Mouse (Mus musculus) cerebellum, adult 11-12 months (tissue): ENCODE results near the gene Gab2.

Source experiments
- DNase-seq: peaks from one replicate; pipeline ENCODE4 v3.0.0; 2022

Gene Gab2

DNA sequence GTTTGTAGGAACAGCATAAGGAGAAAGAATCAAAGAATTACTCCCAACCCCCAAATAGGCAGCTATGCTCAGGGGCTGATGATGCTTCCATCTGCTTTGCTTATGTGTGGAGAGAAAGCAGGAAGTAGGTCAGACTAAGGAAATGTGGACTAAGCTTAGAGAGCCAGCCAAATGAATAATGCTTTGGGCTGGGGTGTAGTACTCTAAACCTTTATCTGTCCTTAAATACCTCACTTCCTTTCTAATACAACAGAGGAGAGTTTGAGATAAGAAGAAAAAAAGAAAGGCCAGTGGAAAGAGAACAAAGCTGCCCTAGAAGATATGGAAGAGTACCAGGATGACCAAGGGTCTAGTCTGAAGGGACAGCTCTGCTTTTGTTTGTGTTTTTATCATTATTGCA lies 189.0 kb downstream of the Gab2 start:
- DNase-seq: no peak

GRCm38 (mm10) chr7:97271068-97271467 lies 189.7 kb downstream of the Gab2 start:
- no peak for DNase-seq

- no peak for DNase-seq
Measured at GRCm38 (mm10) chr7:97296986-97297385, 215.6 kb downstream of the Gab2 start.

DNA sequence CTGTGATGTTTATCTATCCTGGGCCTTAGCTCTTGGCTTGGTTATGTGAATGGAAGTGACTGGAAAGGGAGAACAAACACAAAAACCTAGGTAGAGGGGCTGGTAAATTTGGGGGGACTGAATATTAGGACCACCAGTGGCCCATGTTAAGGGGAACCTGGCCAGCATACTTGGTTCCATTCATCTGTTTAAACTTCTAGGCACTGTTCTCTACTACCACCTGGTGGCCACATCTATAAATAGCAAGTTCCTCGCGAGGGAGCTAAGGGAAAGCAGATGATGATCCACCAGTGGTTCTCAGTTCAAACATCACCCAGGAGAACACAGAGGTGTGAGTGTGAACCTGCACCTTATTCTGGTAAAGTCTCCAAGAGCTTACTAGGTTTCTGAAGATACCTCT lies 216.1 kb downstream of the Gab2 start:
- no peak for DNase-seq

DNA sequence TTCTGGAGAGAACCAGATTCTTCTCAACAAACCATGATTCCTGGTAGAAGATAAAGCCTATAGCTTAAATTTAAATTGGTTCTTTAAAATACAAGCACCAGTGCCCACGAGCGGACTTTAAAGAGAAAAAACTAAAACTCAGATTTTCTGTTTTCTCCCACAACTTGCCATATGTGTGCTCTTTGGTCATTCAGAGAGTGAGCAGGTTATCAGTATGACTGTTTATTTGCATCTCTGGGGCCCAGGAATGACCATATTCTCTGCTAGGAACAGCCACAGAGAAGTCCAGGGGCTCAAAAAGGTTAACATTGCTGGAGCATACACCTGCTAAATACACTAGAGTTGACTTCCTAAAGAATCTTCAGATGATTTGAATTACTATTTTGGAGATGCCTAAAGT lies 216.9 kb downstream of the Gab2 start:
- no peak for DNase-seq

GRCm38 (mm10) chr7:97298943-97299342 lies 217.6 kb downstream of the Gab2 start:
- no peak for DNase-seq

- no peak for DNase-seq
Measured at GRCm38 (mm10) chr7:97300914-97301313, 219.5 kb downstream of the Gab2 start.

DNA sequence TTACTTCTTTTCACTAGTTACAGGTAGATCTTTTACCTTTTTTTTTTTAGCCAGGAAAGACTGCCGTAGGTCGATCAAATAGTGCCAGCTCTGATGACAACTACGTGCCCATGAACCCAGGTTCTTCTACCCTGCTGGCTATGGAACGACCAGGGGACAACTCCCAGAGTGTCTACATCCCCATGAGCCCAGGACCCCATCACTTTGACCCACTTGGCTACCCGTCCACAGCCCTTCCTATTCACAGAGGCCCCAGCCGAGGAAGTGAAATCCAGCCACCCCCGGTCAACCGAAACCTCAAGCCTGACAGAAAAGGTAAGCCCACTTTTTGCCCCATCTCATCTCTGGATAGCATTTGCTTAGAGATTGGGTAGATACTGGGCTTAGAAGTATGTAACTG lies 219.9 kb downstream of the Gab2 start:
- DNase-seq: no peak

GRCm38 (mm10) chr7:97302261-97302660 lies 220.9 kb downstream of the Gab2 start:
- DNase-seq: no peak

- no peak for DNase-seq
Measured at GRCm38 (mm10) chr7:97302876-97303275, 221.5 kb downstream of the Gab2 start.

DNA sequence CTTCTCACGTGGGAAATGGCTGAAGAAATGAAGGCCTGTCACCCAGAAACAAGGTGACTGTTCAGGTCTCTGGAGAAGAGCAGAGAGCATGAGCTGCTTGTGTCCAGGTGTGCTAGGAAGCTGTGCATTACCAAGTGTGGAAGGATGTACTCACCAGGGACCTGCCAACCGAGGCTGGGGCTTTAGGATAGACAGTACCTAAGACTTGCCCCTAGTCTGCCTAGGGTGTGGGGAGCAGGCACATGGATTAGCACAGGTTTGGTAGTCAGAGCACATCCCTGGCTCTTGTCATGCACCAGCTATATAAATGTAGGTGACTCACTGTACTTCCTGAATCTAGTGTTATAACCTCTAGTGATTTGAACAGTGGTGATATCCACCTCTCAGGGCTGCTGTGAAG lies 222.2 kb downstream of the Gab2 start:
- DNase-seq: no peak

GRCm38 (mm10) chr7:97304471-97304870 lies 223.1 kb downstream of the Gab2 start:
- DNase-seq: no peak

- DNase-seq: no peak
Measured at GRCm38 (mm10) chr7:97305206-97305605, 223.8 kb downstream of the Gab2 start.

GRCm38 (mm10) chr7:97306813-97307212 lies 225.4 kb downstream of the Gab2 start:
- DNase-seq: no peak

DNA sequence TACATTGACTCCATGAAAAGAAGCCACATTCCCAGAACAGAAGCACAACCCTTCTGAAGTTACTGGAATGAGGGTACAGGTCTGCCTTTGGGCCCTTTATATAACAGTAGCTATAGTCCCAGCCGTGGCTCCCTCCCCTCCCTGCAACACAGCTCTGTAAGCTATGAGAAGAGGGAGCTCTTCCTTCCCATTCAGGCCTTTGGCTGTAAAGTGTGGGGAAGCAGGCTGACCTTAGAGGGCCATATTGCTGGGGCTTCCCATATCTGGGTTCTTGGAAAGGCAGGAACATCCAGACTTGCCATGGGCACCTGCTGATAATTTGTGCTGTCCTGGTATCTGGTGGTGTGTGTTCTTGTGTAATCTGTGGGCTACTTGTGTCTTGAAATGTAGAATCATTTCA lies 226.2 kb downstream of the Gab2 start:
- no peak for DNase-seq

DNA sequence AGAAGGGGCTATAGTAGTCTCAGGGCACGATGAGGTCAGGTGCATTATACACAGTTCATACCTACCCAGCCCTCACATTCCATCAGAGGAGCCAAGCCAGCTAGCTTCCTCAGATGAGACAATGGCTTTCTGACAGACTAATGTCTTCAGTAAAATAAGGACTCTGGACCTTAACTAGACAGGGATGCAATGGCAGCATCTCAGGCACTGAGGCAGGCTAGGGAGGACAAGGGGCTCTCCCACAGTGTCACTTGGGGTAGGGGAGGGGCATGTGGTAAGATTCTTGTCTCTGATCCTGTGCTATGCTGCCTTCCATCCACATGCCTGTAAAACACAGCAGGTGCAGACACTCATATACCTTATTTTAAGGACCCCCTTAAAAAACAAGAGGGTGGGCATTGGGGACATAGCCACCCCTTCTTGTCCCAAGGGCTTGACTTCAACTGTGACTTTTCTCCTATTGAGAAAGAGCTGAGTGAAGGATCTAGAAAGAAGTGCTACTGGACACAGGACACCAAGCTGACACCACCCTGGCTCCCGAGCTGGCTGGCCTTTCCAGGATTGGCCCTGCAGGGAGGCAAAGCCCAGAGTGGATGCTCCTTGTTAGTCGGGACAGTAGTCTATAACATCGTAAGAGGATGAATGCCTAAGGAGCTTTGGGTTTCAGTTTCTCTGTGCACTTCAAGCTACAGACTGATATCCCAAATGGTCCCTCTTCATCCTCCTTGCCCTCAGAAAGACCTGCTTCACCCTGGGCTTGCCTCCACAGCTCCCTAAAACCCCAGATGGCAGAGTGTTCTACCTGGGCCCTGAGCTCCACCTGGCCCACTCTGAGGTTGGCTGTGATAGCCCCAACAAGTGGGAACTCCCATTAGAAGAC lies 228.3 kb downstream of the Gab2 start:
- DNase-seq: no peak

DNA sequence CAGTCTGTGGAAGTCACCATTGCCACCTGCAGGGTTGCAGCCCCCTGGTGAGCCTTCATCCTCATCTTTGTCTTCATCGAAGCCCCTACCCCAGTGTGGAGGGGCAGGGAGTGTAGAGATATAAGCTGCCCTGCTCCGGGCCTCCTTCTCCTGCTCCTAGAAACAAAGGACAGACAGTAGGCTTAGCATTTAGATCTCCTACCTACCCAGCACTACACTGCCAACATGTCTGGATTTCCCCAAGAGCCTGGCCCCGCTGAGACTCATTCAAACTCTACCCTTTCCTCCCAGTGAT lies 228.9 kb downstream of the Gab2 start:
- DNase-seq: no peak

DNA sequence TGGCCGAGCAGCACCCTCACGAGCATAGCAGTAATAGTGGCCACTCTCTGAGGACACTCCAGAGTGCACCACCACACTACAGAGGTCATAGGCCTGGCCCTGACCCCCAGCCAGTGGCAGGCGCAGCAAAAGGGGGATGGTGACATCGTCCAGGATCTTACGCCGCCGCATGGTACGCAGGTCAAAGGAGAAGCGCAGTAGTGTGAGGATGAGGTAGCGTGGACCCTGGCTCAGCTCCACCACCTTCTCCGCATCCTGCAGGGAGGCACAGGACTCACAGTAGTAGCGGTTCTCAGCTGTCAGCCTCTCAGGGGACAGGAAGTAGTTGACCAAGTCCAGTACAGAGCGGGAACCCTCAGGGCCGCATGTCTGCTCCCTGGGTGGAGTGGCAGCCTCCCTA lies 230.2 kb downstream of the Gab2 start:
- no peak for DNase-seq

- no peak for DNase-seq
Measured at GRCm38 (mm10) chr7:97312196-97312595, 230.8 kb downstream of the Gab2 start.

GRCm38 (mm10) chr7:97312856-97313255 lies 231.5 kb downstream of the Gab2 start:
- DNase-seq: no peak

GRCm38 (mm10) chr7:97313364-97313995 lies 232.1 kb downstream of the Gab2 start:
- no peak for DNase-seq

GRCm38 (mm10) chr7:97314646-97315045 lies 233.3 kb downstream of the Gab2 start:
- DNase-seq: no peak

GRCm38 (mm10) chr7:97315656-97316055 lies 234.3 kb downstream of the Gab2 start:
- DNase-seq: no peak

GRCm38 (mm10) chr7:97317706-97318105 lies 236.3 kb downstream of the Gab2 start:
- no peak for DNase-seq

DNA sequence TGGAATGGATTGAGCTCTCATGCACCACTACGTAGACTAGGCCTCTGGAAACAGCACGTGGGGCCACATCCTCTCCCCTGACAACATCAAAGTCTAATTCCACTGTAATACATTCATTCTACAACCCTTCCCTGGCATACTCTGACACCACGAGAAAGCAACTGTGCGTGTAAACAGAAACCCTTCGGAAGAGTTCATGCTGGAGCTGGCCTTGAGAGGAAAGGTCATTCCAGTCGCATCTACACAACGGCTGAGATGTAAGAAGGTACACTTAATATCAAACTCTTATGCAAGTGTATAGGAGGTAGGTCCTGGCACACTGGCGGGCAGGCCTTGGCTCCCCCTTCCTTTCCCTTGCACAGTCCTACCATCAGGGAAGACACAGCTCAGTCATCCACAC lies 243.0 kb downstream of the Gab2 start:
- DNase-seq: no peak
